Mouse (Mus musculus): ENCODE measurements around the gene Cbfa2t2. TPM values are rescaled to one million over a fixed set of nuclear protein-coding genes. Genes with fewer than 3 reads are reported as not detected.

Cbfa2t2 gene
- total and polyA plus RNA-seq, 2 experiments from 2014 or later, result 18.2 to 45.1 TPM

GRCm38 (mm10) chr2:154563612-154564170 lies 127.4 kb downstream of the Cbfa2t2 start:
- H3K4me3 ChIP-seq (ENCODE audit: low read depth, low read length), result no peak overlapping the region
- ATAC-seq (ENCODE audit: insufficient read depth, low read depth) (no peak), DNase-seq (ENCODE audit: low spot score) (no peak)
- 0 out of 2 replicates have a peak, but pooled peaks cover 10% of the 10 kb centered on the region for H3K36me3 ChIP-seq (replicated peaks; ENCODE audit: control insufficient read depth, insufficient read depth, low read length)
- peaks cover 20% of the 10 kb centered on the region; the same call in 1 of the 2 replicates for H3K4me1 ChIP-seq (ENCODE audit: control insufficient read depth, insufficient read depth)
- TF ChIP-seq EP300 (IDR thresholded peaks at IDR 0.05; ENCODE audit: low read depth) (no peak), CTCF (IDR thresholded peaks at IDR 0.05; ENCODE audit: low read depth) (no peak)
- no peaks in the 10 kb centered on the region for H3K27me3 ChIP-seq (ENCODE audit: control insufficient read depth, insufficient read depth, low read length)
- WGBS, result 89% methylated on average over 22 of the region's 22 CpGs
- no peaks in the 10 kb centered on the region for H3K9me3 ChIP-seq (replicated peaks; ENCODE audit: control insufficient read depth, low read length)
- H3K9ac ChIP-seq (replicated peaks; ENCODE audit: low read depth, low read length), result no peak overlapping the region
- H3K4me2 ChIP-seq (ENCODE audit: low read depth, low read length), result no peak overlapping the region
- H3K27ac ChIP-seq (ENCODE audit: low read depth), result no peak overlapping the region

- no peaks in the 10 kb centered on the region for H3K27me3 ChIP-seq (ENCODE audit: control insufficient read depth, insufficient read depth, low read length)
- 82% methylated on average over 3 of the region's 3 CpGs for WGBS
- H3K27ac ChIP-seq (ENCODE audit: low read depth), result no peak overlapping the region
- no peaks in the 10 kb centered on the region for H3K9me3 ChIP-seq (replicated peaks; ENCODE audit: control insufficient read depth, low read length)
- peaks cover 21% of the 10 kb centered on the region; the same call in 1 of the 2 replicates for H3K4me1 ChIP-seq (ENCODE audit: control insufficient read depth, insufficient read depth)
- TF ChIP-seq EP300 (IDR thresholded peaks at IDR 0.05; ENCODE audit: low read depth) (no peak), CTCF (IDR thresholded peaks at IDR 0.05; ENCODE audit: low read depth) (no peak)
- H3K36me3 ChIP-seq (replicated peaks; ENCODE audit: control insufficient read depth, insufficient read depth, low read length), result 0 out of 2 replicates have a peak, but pooled peaks cover 10% of the 10 kb centered on the region
- ATAC-seq (ENCODE audit: insufficient read depth, low read depth), result no peak
- H3K4me3 ChIP-seq (ENCODE audit: low read depth, low read length), result no peak overlapping the region
- H3K9ac ChIP-seq (replicated peaks; ENCODE audit: low read depth, low read length), result no peak overlapping the region
- H3K4me2 ChIP-seq (ENCODE audit: low read depth, low read length), result no peak overlapping the region
- no peak for DNase-seq (ENCODE audit: low spot score)
Observed at GRCm38 (mm10) chr2:154565562-154565961, 129.3 kb downstream of the Cbfa2t2 start.

DNA sequence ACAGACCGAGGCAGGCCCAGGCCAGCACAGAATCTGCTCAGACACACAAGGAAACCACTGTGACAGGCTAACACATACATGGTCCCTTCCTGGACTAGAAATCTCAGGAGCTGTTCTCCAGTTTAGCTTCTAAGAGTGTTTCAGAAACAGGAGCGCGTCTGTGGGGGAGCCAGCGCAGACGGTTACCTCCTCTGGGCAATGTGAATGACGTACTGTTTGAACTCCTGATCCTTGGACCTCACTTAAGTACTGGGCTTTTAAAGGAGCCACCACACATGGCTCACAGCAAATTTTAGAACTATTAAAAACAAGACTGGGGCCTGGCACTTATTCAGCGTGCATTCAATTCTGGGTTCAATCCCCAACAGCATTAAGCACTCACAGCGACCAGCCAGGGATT lies 130.4 kb downstream of the Cbfa2t2 start:
- no peaks in the 10 kb centered on the region for H3K9me3 ChIP-seq (replicated peaks; ENCODE audit: control insufficient read depth, low read length)
- H3K27ac ChIP-seq (ENCODE audit: low read depth), result no peak overlapping the region
- H3K4me3 ChIP-seq (ENCODE audit: low read depth, low read length), result no peak overlapping the region
- H3K36me3 ChIP-seq (replicated peaks; ENCODE audit: control insufficient read depth, insufficient read depth, low read length), result 0 out of 2 replicates have a peak, but pooled peaks cover 10% of the 10 kb centered on the region
- no peaks in the 10 kb centered on the region for H3K27me3 ChIP-seq (ENCODE audit: control insufficient read depth, insufficient read depth, low read length)
- TF ChIP-seq CTCF (IDR thresholded peaks at IDR 0.05; ENCODE audit: low read depth) (no peak), EP300 (IDR thresholded peaks at IDR 0.05; ENCODE audit: low read depth) (no peak)
- peaks cover 21% of the 10 kb centered on the region; the same call in 1 of the 2 replicates for H3K4me1 ChIP-seq (ENCODE audit: control insufficient read depth, insufficient read depth)
- ATAC-seq (ENCODE audit: insufficient read depth, low read depth), result no peak
- no peak overlapping the region for H3K9ac ChIP-seq (replicated peaks; ENCODE audit: low read depth, low read length)
- no peak for DNase-seq (ENCODE audit: low spot score)
- 72% methylated on average over 8 of the region's 8 CpGs for WGBS
- H3K4me2 ChIP-seq (ENCODE audit: low read depth, low read length), result no peak overlapping the region

GRCm38 (mm10) chr2:154567766-154568165 lies 131.5 kb downstream of the Cbfa2t2 start:
- Histone ChIP-seq H3K27me3 (ENCODE audit: control insufficient read depth, insufficient read depth, low read length) (no peaks in the 10 kb centered on the region), H3K9ac (replicated peaks; ENCODE audit: low read depth, low read length) (0 out of 2 replicates have a peak overlapping the region, but pooled peaks have one; percentile 9), H3K4me1 (ENCODE audit: control insufficient read depth, insufficient read depth) (peaks cover 21% of the 10 kb centered on the region; the same call in 1 of the 2 replicates), H3K4me2 (ENCODE audit: low read depth, low read length) (peak overlapping the region; percentile 98), H3K27ac (ENCODE audit: low read depth) (peak overlapping the region; percentile 82), H3K36me3 (replicated peaks; ENCODE audit: control insufficient read depth, insufficient read depth, low read length) (0 out of 2 replicates have a peak, but pooled peaks cover 8% of the 10 kb centered on the region), H3K4me3 (ENCODE audit: low read depth, low read length) (0 out of 2 replicates have a peak overlapping the region, but pooled peaks have one; percentile 82), H3K9me3 (replicated peaks; ENCODE audit: control insufficient read depth, low read length) (no peaks in the 10 kb centered on the region)
- DNase-seq (ENCODE audit: low spot score) (no peak), ATAC-seq (ENCODE audit: insufficient read depth, low read depth) (no peak)
- WGBS, result 52% methylated on average over 2 of the region's 2 CpGs
- TF ChIP-seq EP300 (IDR thresholded peaks at IDR 0.05; ENCODE audit: low read depth), result no peak
- TF ChIP-seq CTCF (IDR thresholded peaks at IDR 0.05; ENCODE audit: low read depth), result no peak

DNA sequence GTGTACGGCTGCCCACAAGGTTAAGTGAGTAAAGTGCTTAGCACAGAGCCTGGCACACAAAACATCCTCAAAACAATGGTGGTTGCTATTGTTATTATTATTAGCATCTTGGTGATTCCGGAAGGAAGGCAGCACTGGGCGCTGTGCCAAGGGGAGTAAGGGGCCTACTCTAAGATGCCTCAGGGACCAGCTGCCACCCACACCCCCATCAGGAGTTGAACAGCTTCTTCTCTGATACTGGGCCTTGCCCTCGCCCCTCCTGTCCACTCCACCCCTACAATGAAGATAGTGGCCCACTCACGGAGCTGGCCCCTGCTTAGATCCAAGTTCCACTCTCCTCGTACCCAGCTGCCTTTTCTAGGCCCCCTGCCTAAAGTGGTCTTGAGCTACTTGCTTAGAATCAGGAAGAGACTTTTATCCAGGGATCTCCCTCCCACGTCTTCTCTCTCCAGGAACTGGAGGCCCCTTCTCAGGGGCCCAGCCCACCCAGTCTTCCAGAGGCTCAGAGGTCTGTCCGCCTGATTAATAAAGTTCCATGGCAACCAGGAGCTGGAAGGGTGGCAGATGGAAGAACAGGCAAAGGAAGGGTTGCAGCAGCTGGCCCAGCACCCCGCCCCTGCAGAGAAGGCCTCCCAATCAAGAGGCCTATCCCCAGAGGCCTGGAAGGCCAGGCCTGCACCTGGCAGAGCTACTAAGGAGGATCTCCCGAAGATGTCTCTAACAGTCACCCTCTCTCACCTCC lies 132.2 kb downstream of the Cbfa2t2 start:
- no peak for ATAC-seq (ENCODE audit: insufficient read depth, low read depth)

More for the DNA sequence above, 132.2 kb downstream of the Cbfa2t2 start:
- Histone ChIP-seq H3K4me3 (ENCODE audit: low read depth, low read length) (peak overlapping the region; percentile 82), H3K27me3 (ENCODE audit: control insufficient read depth, insufficient read depth, low read length) (no peaks in the 10 kb centered on the region), H3K9ac (replicated peaks; ENCODE audit: low read depth, low read length) (peak overlapping the region; percentile 66; the same call in 1 of the 2 replicates), H3K27ac (ENCODE audit: low read depth) (peak overlapping the region; percentile 82), H3K9me3 (replicated peaks; ENCODE audit: control insufficient read depth, low read length) (no peaks in the 10 kb centered on the region), H3K36me3 (replicated peaks; ENCODE audit: control insufficient read depth, insufficient read depth, low read length) (0 out of 2 replicates have a peak, but pooled peaks cover 3% of the 10 kb centered on the region), H3K4me1 (ENCODE audit: control insufficient read depth, insufficient read depth) (peaks cover 21% of the 10 kb centered on the region; the same call in 1 of the 2 replicates), H3K4me2 (ENCODE audit: low read depth, low read length) (peak overlapping the region; percentile 98)
- no peak for DNase-seq (ENCODE audit: low spot score)
- no peak for TF ChIP-seq CTCF (IDR thresholded peaks at IDR 0.05; ENCODE audit: low read depth)
- no peak for TF ChIP-seq EP300 (IDR thresholded peaks at IDR 0.05; ENCODE audit: low read depth)
- 27% methylated on average over 10 of the region's 10 CpGs for WGBS
